Comparison of ENCODE assay signal across 9 mouse cellular contexts in the genomic region with DNA sequence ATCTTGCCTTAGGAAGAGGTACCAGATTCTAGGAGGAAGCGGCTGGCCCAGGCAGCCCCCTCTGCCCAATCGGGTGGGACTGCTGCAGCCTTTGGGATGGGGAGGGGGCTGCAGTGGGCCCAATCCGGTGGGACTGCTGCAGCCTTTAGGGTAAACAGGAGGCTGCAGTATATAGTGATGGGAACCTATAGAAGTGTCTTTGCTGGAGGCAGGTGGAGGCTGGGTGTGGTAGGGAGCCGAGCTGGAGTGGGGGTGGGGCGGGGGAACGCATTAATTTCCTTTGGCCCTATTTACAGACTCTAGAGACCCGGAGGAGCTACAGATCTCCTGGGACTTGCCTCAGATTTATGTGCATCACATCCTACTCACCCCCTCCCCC. TPM values are rescaled to one million over a fixed set of nuclear protein-coding genes. Genes with fewer than 3 reads are reported as not detected.
DNase-seq lines count a peak whose midpoint lies in the region; ATAC-seq and TF ChIP-seq lines count a peak whose summit lies in the region.
"Had no signal": no experiment of that assay in that cellular context is flagged by ENCODE, and none has a peak within 500 bp of the region (broad histone marks: within the 10 kb centered on the region; RNA-seq: fewer than 3 reads in every experiment).

A gene (plus strand): TSS at position 373 of the 379 bp plus-strand sequence.

- TF ChIP-seq CTCF in kidney, postnatal 0 days (IDR thresholded peaks at IDR 0.05; ENCODE audit: low read depth): no peak
- no peak for TF ChIP-seq CTCF in hindbrain, postnatal 0 days (IDR thresholded peaks at IDR 0.05; ENCODE audit: low read depth)

- no peak for ATAC-seq in kidney, postnatal 0 days (replicated peaks; ENCODE audit: low FRiP score, low read depth)
- no peak for ATAC-seq in embryonic facial prominence, embryonic 12.5 days (ENCODE audit: insufficient number of reproducible peaks, insufficient read depth, low FRiP score, low TSS enrichment)
- ATAC-seq in hindbrain, postnatal 0 days: peak; percentile 57; the same call in 1 of the 2 replicates
- peak; percentile 20; the same call in 1 of the 2 replicates for ATAC-seq in midbrain, embryonic 14.5 days (ENCODE audit: low FRiP score, low TSS enrichment)
- ATAC-seq: Patski had no signal

- no peak for DNase-seq in kidney, postnatal 0 days (ENCODE audit: low spot score)
- no peak for DNase-seq in kidney, postnatal 14 days
- no peak for DNase-seq in hindbrain, postnatal 0 days (ENCODE audit: low spot score)
- peak; percentile 18 for DNase-seq in midbrain, embryonic 14.5 days
- DNase-seq in lung, postnatal 36 days: no peak
- no peak for DNase-seq in urinary bladder, adult 18-20 months (ENCODE audit: low spot score in 2 of 2)
- no peak for DNase-seq in spleen, adult 18-20 months

- no peaks in the 10 kb centered on the region for H3K4me1 ChIP-seq in kidney, postnatal 0 days (replicated peaks; ENCODE audit: insufficient read depth, low read length)
- H3K4me1 ChIP-seq in embryonic facial prominence, embryonic 12.5 days: no peaks in the 10 kb centered on the region
- H3K4me1 ChIP-seq in hindbrain, postnatal 0 days (ENCODE audit: insufficient read depth, low read length): no peaks in the 10 kb centered on the region
- no peaks in the 10 kb centered on the region for H3K4me1 ChIP-seq in midbrain, embryonic 14.5 days (ENCODE audit: control insufficient read depth, insufficient read depth, low read length)

- H3K36me3 ChIP-seq in kidney, postnatal 0 days (ENCODE audit: insufficient read depth, low read length): no peaks in the 10 kb centered on the region
- no peaks in the 10 kb centered on the region for H3K36me3 ChIP-seq in embryonic facial prominence, embryonic 12.5 days
- no peaks in the 10 kb centered on the region for H3K36me3 ChIP-seq in hindbrain, postnatal 0 days (ENCODE audit: insufficient read depth, low read length)
- no peaks in the 10 kb centered on the region for H3K36me3 ChIP-seq in midbrain, embryonic 14.5 days (ENCODE audit: control insufficient read depth, insufficient read depth, low read length)

- 34% methylated on average over 7 of the region's 7 CpGs for WGBS in kidney, postnatal 0 days
- whole genome bisulfite sequencing in embryonic facial prominence, embryonic 12.5 days: 23% methylated on average over 7 of the region's 7 CpGs
- 39% methylated on average over 7 of the region's 7 CpGs for WGBS in hindbrain, postnatal 0 days
- 40% methylated on average over 7 of the region's 7 CpGs for WGBS in midbrain, embryonic 14.5 days

- H3K4me3 ChIP-seq in kidney, postnatal 0 days (replicated peaks; ENCODE audit: low read depth, low read length): no peak within 1 kb of the TSS
- peak within 1 kb of the TSS; percentile 23 for H3K4me3 ChIP-seq in embryonic facial prominence, embryonic 12.5 days
- peak within 1 kb of the TSS; percentile 40 for H3K4me3 ChIP-seq in hindbrain, postnatal 0 days (ENCODE audit: low read length)
- peak within 1 kb of the TSS; percentile 37 for H3K4me3 ChIP-seq in midbrain, embryonic 14.5 days (replicated peaks; ENCODE audit: low read depth, low read length)

- H3K9ac ChIP-seq in kidney, postnatal 0 days (ENCODE audit: low read depth, low read length): no peak within 1 kb of the TSS
- peak within 1 kb of the TSS; percentile 4; the same call in 1 of the 2 replicates for H3K9ac ChIP-seq in embryonic facial prominence, embryonic 12.5 days
- H3K9ac ChIP-seq in hindbrain, postnatal 0 days (replicated peaks; ENCODE audit: low read length): peak within 1 kb of the TSS; percentile 52
- H3K9ac ChIP-seq in midbrain, embryonic 14.5 days (replicated peaks; ENCODE audit: low read length): peak within 1 kb of the TSS; percentile 57; the same call in 1 of the 2 replicates

- peak within 1 kb of the TSS; percentile 35 for H3K4me2 ChIP-seq in kidney, postnatal 0 days (ENCODE audit: low read length)
- H3K4me2 ChIP-seq in embryonic facial prominence, embryonic 12.5 days (replicated peaks): peak within 1 kb of the TSS; percentile 47
- H3K4me2 ChIP-seq in hindbrain, postnatal 0 days (ENCODE audit: low read depth, low read length): peak within 1 kb of the TSS; percentile 60
- H3K4me2 ChIP-seq in midbrain, embryonic 14.5 days (ENCODE audit: low read length): peak within 1 kb of the TSS; percentile 55

- no peaks in the 10 kb centered on the region for H3K9me3 ChIP-seq in kidney, postnatal 0 days (replicated peaks; ENCODE audit: low read length)
- no peaks in the 10 kb centered on the region for H3K9me3 ChIP-seq in embryonic facial prominence, embryonic 12.5 days
- no peaks in the 10 kb centered on the region for H3K9me3 ChIP-seq in hindbrain, postnatal 0 days (ENCODE audit: low read length)
- H3K9me3 ChIP-seq in midbrain, embryonic 14.5 days (ENCODE audit: control insufficient read depth, low read length): no peaks in the 10 kb centered on the region

- no peak within 1 kb of the TSS for H3K27ac ChIP-seq in kidney, postnatal 0 days
- no peak within 1 kb of the TSS for H3K27ac ChIP-seq in embryonic facial prominence, embryonic 12.5 days
- H3K27ac ChIP-seq in hindbrain, postnatal 0 days: peak within 1 kb of the TSS; percentile 56
- no peak within 1 kb of the TSS; the same call in 1 of the 2 replicates for H3K27ac ChIP-seq in midbrain, embryonic 14.5 days (replicated peaks; ENCODE audit: low read depth, low read length)

- no peaks in the 10 kb centered on the region for H3K27me3 ChIP-seq in kidney, postnatal 0 days (ENCODE audit: insufficient read depth, low read length)
- H3K27me3 ChIP-seq in embryonic facial prominence, embryonic 12.5 days: 0 out of 2 replicates have a peak, but pooled peaks cover 8% of the 10 kb centered on the region
- no peaks in the 10 kb centered on the region for H3K27me3 ChIP-seq in hindbrain, postnatal 0 days (ENCODE audit: insufficient read depth, low read length)
- no peaks in the 10 kb centered on the region for H3K27me3 ChIP-seq in midbrain, embryonic 14.5 days (ENCODE audit: control insufficient read depth, insufficient read depth, low read length)

RNA-seq across cellular contexts. Expression of the gene that starts here (rescaled TPM):
- polyA plus RNA-seq in kidney, postnatal 0 days (2015; fragmentation: Nextera tagmentation; extraction: Ambion mirVana): 0.04 and 0.06 TPM in 2 replicates
- polyA plus RNA-seq in embryonic facial prominence, embryonic 12.5 days (2016; fragmentation: Nextera tagmentation; extraction: Ambion mirVana): 0.10 and 0.35 TPM in 2 replicates
- 10.6 and 15.0 TPM in 2 replicates for total RNA-seq in hindbrain, postnatal 0 days (2014; rRNA removed)
- polyA plus RNA-seq in hindbrain, postnatal 0 days (2015; fragmentation: Nextera tagmentation; extraction: Ambion mirVana): 5.5 and 5.7 TPM in 2 replicates
- 1.8 and 2.1 TPM in 2 replicates for polyA plus RNA-seq in midbrain, embryonic 14.5 days (2014; fragmentation: Nextera tagmentation; extraction: Ambion mirVana)
- polyA plus RNA-seq: Patski had no signal

Comparison
In these comparisons a context has a peak if more than half of its experiments do, and no peak if none do; other contexts are left out.
1. ATAC-seq: peak in hindbrain, postnatal 0 days (single experiment) and midbrain, embryonic 14.5 days (single experiment); none in kidney, postnatal 0 days (single experiment) and embryonic facial prominence, embryonic 12.5 days (single experiment).
2. Peak in every context shown above with its lines, with median percentiles within 50 percentile points of each other: H3K4me2 ChIP-seq.